Mouse (Mus musculus) thymus, postnatal 25 days (tissue): ENCODE data around the gene Gm5426.
A peak's percentile ranks its signal among the peaks of the same experiment; 100 is the strongest.
"Not testable (repeated sequence)": the region's sequence is repeated elsewhere in the genome, so short reads cannot be mapped to it uniquely, and the experiment has no call there.

Source experiments
- DNase-seq: peaks from one replicate; pipeline ENCODE4 v3.0.0; 2022

The Gm5426 gene

GRCm38 (mm10) chr10:96139274-96139673 lies 2.9 kb downstream of the Gm5426 start:
- DNase-seq: not testable (repeated sequence)

- DNase-seq: no peak
Observed at GRCm38 (mm10) chr10:96146578-96146977, 10.2 kb downstream of the Gm5426 start.

GRCm38 (mm10) chr10:96148250-96148699 lies 11.9 kb downstream of the Gm5426 start:
- no peak for DNase-seq

- no peak for DNase-seq
Observed at GRCm38 (mm10) chr10:96150401-96151116, 14.2 kb downstream of the Gm5426 start.

DNA sequence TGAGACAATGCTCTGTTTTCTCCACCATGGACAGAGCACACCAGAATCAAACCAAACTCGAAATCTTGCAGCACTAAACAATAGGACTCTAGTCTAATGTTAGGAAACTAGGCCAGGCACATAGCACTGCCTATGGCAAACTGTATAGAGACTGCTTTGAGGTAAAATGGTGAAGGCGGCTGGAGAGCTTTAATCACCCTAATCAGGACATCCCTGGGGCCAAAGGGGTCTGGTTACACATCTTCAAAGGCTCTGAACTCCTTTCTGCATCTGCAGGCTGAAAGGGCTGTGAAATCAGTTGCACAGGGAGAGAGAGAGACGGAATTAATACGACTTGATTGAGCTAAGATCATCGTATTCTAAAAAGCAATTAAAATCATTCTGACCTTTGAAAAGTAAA lies 16.9 kb downstream of the Gm5426 start:
- DNase-seq: no peak

DNA sequence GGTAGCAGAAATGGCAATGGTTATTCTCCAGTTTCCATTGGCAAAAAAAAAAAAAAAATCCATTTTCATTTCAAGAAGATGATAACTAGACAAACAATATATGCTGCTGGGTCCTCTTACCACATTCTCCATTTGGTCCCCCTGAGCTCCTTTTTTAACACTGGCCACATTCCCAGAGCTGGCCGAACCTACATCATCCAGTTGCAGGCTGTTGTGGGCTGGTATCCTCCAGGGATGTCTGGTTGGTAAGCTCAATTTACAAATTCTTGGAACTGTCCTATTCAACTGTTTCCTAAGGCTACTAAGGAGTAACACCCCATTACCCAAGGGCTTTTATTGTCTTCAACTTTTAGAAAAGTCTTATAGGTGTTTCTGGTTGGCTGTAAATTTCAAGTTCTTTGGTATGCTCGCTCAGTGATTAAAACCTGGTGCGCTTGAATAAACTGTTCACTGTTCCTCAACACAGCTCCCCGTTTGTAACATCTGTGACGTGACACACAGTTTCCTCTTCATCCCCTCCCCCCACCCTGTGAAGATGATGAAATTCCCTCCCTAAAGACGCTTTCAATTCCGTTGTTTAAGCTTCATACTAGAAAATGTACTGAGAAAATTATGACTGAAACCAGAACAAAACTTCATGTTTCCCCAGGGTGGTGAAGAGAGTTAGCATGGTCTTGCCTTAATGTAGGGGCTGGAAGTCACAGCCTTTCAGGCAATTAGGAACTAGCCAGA lies 26.7 kb downstream of the Gm5426 start:
- DNase-seq: no peak

DNA sequence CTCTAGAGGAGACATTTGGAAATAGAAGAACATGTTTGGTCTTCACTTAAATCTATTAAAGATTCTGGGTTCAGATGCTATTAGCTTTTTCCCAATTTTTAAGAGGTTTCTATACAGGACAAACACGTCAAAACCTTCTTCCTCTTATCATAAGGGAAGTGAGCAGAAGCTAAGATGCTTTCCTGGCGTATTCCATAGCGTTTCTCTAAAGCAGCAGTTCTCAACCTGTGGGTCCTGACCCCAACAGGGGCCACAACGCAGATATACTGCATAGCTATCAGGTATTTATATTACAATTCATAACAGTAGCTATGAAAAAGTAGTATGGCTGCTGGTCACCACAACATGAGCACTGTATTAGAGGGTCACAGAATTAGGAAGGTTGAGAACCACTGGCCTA lies 27.4 kb downstream of the Gm5426 start:
- DNase-seq: no peak

- DNase-seq: no peak
Observed at GRCm38 (mm10) chr10:96165260-96165659, 28.9 kb downstream of the Gm5426 start.

GRCm38 (mm10) chr10:96168998-96169397 lies 32.6 kb downstream of the Gm5426 start:
- no peak for DNase-seq

DNA sequence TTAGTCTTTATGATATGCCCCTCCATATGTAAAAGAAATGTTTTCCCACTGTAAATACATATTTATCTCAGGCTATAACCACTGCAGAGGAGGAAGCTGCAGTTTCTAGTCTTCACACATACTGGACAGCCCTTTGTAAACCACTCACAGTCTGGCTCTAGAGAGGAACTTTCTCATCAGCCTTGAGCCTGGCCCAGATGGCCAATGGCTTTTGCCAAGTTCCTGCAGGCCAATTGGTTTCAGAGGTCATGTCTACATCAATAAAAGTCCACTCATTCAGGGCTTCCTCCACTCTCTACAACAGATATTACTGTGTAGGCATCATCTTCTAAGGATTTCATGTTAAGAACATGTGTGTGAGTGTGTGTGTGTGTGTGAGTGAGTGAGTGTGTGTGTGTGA lies 35.1 kb downstream of the Gm5426 start:
- DNase-seq: no peak

DNA sequence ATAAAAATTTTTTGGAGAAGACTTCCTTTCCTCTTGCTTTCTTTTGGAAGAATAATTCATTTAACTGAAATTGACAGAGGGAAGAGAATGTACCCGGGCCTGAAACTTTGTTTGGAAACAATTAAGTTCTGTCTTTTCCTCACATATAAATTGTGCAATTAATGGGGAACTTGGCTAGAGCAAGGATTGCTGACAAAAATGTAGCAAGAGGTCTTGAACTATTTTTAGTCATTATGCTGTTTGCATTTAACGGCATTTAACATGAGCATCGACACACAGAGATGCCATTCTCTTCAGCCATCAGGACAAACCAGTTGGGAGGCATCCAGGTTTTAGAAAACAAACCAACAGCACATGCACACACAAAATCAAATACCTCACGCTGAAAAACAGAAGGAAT lies 36.6 kb downstream of the Gm5426 start:
- no peak for DNase-seq

DNA sequence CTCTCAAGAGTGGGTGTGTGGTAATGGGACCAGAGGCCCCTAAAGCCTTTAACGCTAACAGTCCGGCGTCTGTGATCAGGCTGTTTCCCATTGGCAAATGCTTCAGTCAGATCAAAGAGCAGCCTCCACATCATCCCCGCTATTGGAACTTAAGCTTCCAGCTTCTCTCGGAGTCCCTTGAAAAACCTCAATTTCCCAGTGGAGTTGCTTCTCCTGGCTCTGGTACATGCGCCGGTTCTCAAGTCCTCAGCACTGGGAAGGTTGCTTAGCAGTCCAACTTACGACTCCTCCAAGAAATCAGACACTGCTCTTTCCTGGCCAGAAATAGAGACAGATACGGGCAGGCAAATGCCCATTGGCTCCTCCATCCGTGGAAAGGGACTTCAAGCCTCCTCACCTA lies 37.4 kb downstream of the Gm5426 start:
- no peak for DNase-seq

- DNase-seq: no peak
Observed at GRCm38 (mm10) chr10:96176916-96177315, 40.5 kb downstream of the Gm5426 start.

DNA sequence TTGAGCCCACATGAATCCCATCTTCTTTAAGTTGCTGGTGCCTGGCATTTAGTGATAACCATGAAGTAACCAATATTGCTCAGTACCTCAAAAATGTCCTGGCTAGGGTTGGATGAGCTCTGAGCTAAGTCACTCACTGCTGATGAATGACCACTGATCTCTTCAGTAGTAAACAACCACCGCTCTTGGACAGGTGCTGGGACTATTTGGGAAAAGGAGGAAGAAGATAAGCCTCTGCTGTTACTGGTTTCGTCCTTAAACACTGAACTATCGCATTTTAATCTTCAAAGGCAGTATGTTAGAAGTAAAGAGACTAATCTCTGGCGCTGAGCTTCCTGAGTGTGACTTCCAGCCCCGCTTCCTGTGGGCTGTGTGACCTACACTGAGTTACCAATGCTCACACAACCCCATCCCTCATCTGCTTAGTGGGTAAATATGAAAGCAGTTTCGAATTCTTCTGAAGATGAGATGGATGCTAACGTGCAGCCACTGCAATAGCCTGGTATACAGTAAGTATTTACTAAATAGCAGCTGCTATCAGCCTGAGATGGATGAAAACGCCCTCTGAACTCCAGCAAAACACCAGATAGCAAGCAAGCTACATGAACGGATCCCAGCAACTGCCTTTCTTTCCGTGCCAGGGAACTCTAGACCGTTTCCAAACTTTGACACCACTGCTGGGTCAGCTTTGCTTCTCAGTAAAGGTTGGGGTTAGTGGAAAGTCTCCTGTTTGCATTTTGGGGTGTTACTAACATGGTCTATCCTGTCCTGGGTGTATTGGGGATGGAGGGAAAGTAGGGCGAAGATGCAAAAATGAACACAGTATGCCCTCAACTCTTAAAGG lies 44.4 kb downstream of the Gm5426 start:
- peak; percentile 69 for DNase-seq

DNA sequence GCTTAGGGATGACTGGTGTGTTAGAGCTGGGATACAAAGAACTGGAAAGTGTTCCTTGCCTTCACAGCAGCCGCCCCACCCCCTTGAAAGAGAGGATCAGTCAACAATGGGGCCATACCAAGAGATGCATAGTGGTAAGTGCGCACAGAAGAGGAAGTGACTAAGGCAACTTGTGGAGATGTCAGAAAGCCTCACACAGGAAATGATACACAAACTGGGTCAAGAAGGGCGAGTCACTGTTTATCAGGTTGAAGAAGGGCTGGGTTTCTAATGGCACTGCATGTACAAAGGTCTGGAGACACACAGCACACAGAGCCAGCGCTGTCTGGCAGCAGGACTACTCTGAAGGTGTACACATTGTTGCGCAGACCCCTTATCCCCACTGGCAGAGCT lies 45.0 kb downstream of the Gm5426 start:
- peak; percentile 70 for DNase-seq

GRCm38 (mm10) chr10:96181883-96182628 lies 45.7 kb downstream of the Gm5426 start:
- peak; percentile 25 for DNase-seq

- DNase-seq: no peak
Observed at GRCm38 (mm10) chr10:96185026-96185425, 48.6 kb downstream of the Gm5426 start.

GRCm38 (mm10) chr10:96185601-96186000 lies 49.2 kb downstream of the Gm5426 start:
- DNase-seq: no peak
